Mouse (Mus musculus) lung, postnatal 0 days (tissue): ENCODE measurements around the gene Sirt7.

ENCODE experiments used
- CTCF ChIP-seq: IDR thresholded peaks from 2 replicates; pipeline ENCODE4 v1.5.1; 2016; ENCODE audit warnings: antibody characterized with exemption, mild to moderate bottlenecking
- EP300 ChIP-seq: IDR thresholded peaks from 2 replicates; pipeline ENCODE4 v1.6.1; 2016; ENCODE audit warnings: antibody characterized with exemption, mild to moderate bottlenecking, control low read depth

DNA sequence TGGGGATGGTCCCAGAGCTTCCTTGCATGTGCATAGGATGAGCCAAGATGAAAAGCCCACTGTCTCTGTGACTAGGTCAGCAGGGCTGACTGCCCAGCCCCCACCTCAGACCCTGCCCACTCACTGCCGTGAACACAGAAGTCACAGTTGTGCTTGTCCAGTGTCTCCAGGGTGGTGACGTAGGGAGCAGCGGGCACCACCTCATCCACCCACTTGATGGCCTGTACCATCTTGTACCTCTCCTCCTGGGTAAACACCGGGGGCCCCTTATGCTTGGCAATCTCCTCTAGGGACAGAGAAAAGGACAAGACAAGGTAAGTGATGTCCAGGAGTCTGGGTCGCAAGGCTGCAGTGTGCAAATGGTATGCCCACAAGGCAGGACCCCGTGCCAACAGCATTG lies 9.9 kb downstream of the Sirt7 start:
- TF ChIP-seq CTCF (no peak), EP300 (no peak)
